In the genomic region with DNA sequence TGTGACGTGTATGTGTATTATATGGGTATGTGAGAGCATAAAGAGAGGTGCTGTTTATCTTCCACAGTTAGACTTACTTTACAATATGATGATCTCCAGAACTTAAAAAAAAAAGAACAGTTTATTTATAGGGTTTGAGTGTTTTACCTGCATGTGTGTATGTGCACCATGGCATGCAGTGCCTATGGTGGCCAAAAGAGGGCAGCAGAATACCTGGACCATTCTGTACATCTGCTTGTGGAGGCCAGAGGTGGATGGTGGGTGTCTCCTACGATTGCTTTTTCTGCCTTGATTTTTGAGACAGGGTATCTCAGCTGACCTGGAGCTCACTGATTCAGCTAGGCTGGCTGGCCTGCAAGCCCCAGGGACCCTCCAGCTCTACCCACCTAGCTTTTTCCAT, we compare ENCODE assay signal across 22 mouse cellular contexts. TPM values are rescaled to one million over a fixed set of nuclear protein-coding genes. Genes with fewer than 3 reads are reported as not detected.
DNase-seq lines count a peak whose midpoint lies in the region; ATAC-seq and TF ChIP-seq lines count a peak whose summit lies in the region.
"Had no signal": no experiment of that assay in that cellular context is flagged by ENCODE, and none has a peak within 500 bp of the region (broad histone marks: within the 10 kb centered on the region; RNA-seq: fewer than 3 reads in every experiment).

No protein-coding gene starts in this region.

- H3K36me3 ChIP-seq in intestine, postnatal 0 days (ENCODE audit: control insufficient read depth, insufficient read depth): no peaks in the 10 kb centered on the region
- no peaks in the 10 kb centered on the region for H3K36me3 ChIP-seq in intestine, embryonic 16.5 days (ENCODE audit: control insufficient read depth, insufficient read depth, low read length)
- H3K36me3 ChIP-seq in lung, embryonic 14.5 days (ENCODE audit: insufficient read depth): no peaks in the 10 kb centered on the region
- no peaks in the 10 kb centered on the region for H3K36me3 ChIP-seq in stomach, postnatal 0 days (ENCODE audit: control insufficient read depth, insufficient read depth, low read length)
- H3K36me3 ChIP-seq: hindbrain, embryonic 15.5 days; liver, embryonic 13.5 days; midbrain, embryonic 15.5 days had no signal

- no peak for ATAC-seq in intestine, postnatal 0 days
- ATAC-seq in intestine, embryonic 16.5 days: no peak
- ATAC-seq in lung, embryonic 14.5 days (ENCODE audit: insufficient read depth): no peak
- no peak for ATAC-seq in stomach, postnatal 0 days (ENCODE audit: low FRiP score, low TSS enrichment)
- ATAC-seq: midbrain, embryonic 15.5 days had no signal

- TF ChIP-seq CTCF in intestine, postnatal 0 days (IDR thresholded peaks at IDR 0.05; ENCODE audit: low read depth): peak; percentile 35
- TF ChIP-seq CTCF in lung, embryonic 14.5 days (IDR thresholded peaks at IDR 0.05; ENCODE audit: low read depth): peak; percentile 36
- peak; percentile 46 for TF ChIP-seq CTCF in stomach, postnatal 0 days (IDR thresholded peaks at IDR 0.05; ENCODE audit: low read depth)

- no peaks in the 10 kb centered on the region for H3K27me3 ChIP-seq in intestine, postnatal 0 days (replicated peaks; ENCODE audit: control insufficient read depth, insufficient read depth, low read length)
- H3K27me3 ChIP-seq in intestine, embryonic 16.5 days (replicated peaks; ENCODE audit: control insufficient read depth, insufficient read depth, low read length): no peaks in the 10 kb centered on the region
- no peaks in the 10 kb centered on the region for H3K27me3 ChIP-seq in lung, embryonic 14.5 days (ENCODE audit: insufficient read depth, low read length)
- H3K27me3 ChIP-seq in stomach, postnatal 0 days (ENCODE audit: control insufficient read depth, insufficient read depth, low read length): no peaks in the 10 kb centered on the region
- H3K27me3 ChIP-seq: hindbrain, embryonic 15.5 days; liver, embryonic 13.5 days; megakaryocyte, embryonic 14.5 days; midbrain, embryonic 15.5 days had no signal

- H3K9me3 ChIP-seq in intestine, postnatal 0 days (ENCODE audit: control insufficient read depth): no peaks in the 10 kb centered on the region
- H3K9me3 ChIP-seq in intestine, embryonic 16.5 days (ENCODE audit: control insufficient read depth, low read length): 0 out of 2 replicates have a peak, but pooled peaks cover 2% of the 10 kb centered on the region
- no peaks in the 10 kb centered on the region for H3K9me3 ChIP-seq in lung, embryonic 14.5 days (ENCODE audit: low read depth, low read length)
- H3K9me3 ChIP-seq in stomach, postnatal 0 days (ENCODE audit: control insufficient read depth, low read length): no peaks in the 10 kb centered on the region
- H3K9me3 ChIP-seq: embryonic facial prominence, embryonic 10.5 days; hindbrain, embryonic 15.5 days; liver, embryonic 13.5 days; midbrain, embryonic 15.5 days had no signal

- no peak overlapping the region for H3K4me2 ChIP-seq in intestine, postnatal 0 days (replicated peaks; ENCODE audit: low read depth)
- no peak overlapping the region for H3K4me2 ChIP-seq in intestine, embryonic 16.5 days (ENCODE audit: low read depth, low read length)
- H3K4me2 ChIP-seq in lung, embryonic 14.5 days: no peak overlapping the region
- H3K4me2 ChIP-seq in stomach, postnatal 0 days (replicated peaks; ENCODE audit: low read depth): no peak overlapping the region
- H3K4me2 ChIP-seq: hindbrain, embryonic 15.5 days; liver, embryonic 13.5 days; midbrain, embryonic 15.5 days had no signal

- TF ChIP-seq EP300 in stomach, postnatal 0 days (optimal IDR thresholded peaks at IDR 0.05): no peak

- H3K4me1 ChIP-seq in intestine, postnatal 0 days (replicated peaks; ENCODE audit: control insufficient read depth, insufficient read depth, low read length): no peaks in the 10 kb centered on the region
- no peaks in the 10 kb centered on the region for H3K4me1 ChIP-seq in intestine, embryonic 16.5 days (ENCODE audit: control insufficient read depth, insufficient read depth, low read length)
- no peaks in the 10 kb centered on the region for H3K4me1 ChIP-seq in lung, embryonic 14.5 days (ENCODE audit: insufficient read depth)
- no peaks in the 10 kb centered on the region for H3K4me1 ChIP-seq in stomach, postnatal 0 days (replicated peaks; ENCODE audit: control insufficient read depth, insufficient read depth)
- H3K4me1 ChIP-seq: hindbrain, embryonic 15.5 days; liver, embryonic 13.5 days; megakaryocyte, embryonic 14.5 days; midbrain, embryonic 15.5 days had no signal

- H3K9ac ChIP-seq in intestine, postnatal 0 days (ENCODE audit: low read depth, low read length): no peak overlapping the region
- no peak overlapping the region for H3K9ac ChIP-seq in intestine, embryonic 16.5 days (ENCODE audit: low read depth, low read length)
- H3K9ac ChIP-seq in lung, embryonic 14.5 days: no peak overlapping the region
- H3K9ac ChIP-seq in stomach, postnatal 0 days (ENCODE audit: low read length): no peak overlapping the region
- H3K9ac ChIP-seq: hindbrain, embryonic 15.5 days; liver, embryonic 13.5 days; midbrain, embryonic 15.5 days had no signal

- H3K27ac ChIP-seq in intestine, postnatal 0 days (ENCODE audit: low read depth, low read length): no peak overlapping the region
- H3K27ac ChIP-seq in intestine, embryonic 16.5 days (ENCODE audit: low read length): no peak overlapping the region
- no peak overlapping the region for H3K27ac ChIP-seq in lung, embryonic 14.5 days (ENCODE audit: low read depth)
- H3K27ac ChIP-seq in stomach, postnatal 0 days (replicated peaks): no peak overlapping the region
- H3K27ac ChIP-seq: embryonic facial prominence, embryonic 10.5 days; hindbrain, embryonic 15.5 days; left cerebral cortex, adult 2 months; liver, embryonic 13.5 days; midbrain, embryonic 15.5 days had no signal

- 96% methylated on average over 2 of the region's 2 CpGs for WGBS in intestine, postnatal 0 days
- WGBS in intestine, embryonic 16.5 days: 89% methylated on average over 2 of the region's 2 CpGs
- WGBS in lung, embryonic 14.5 days: 90% methylated on average over 2 of the region's 2 CpGs
- 96% methylated on average over 2 of the region's 2 CpGs for WGBS in stomach, postnatal 0 days

- no peak overlapping the region for H3K4me3 ChIP-seq in intestine, postnatal 0 days (ENCODE audit: low read depth, low read length)
- H3K4me3 ChIP-seq in intestine, embryonic 16.5 days (ENCODE audit: low read length): no peak overlapping the region
- H3K4me3 ChIP-seq in lung, embryonic 14.5 days (ENCODE audit: low read depth, low read length): no peak overlapping the region
- H3K4me3 ChIP-seq in stomach, postnatal 0 days (ENCODE audit: low read depth, low read length): no peak overlapping the region
- H3K4me3 ChIP-seq: embryonic facial prominence, embryonic 10.5 days; hindbrain, embryonic 15.5 days; left cerebral cortex, adult 2 months; liver, embryonic 13.5 days; megakaryocyte, embryonic 14.5 days; midbrain, embryonic 15.5 days had no signal

- DNase-seq in lung, embryonic 14.5 days: no peak
- no peak for DNase-seq in lung, postnatal 25 days (ENCODE audit: low spot score)
- peak; percentile 45 for DNase-seq in ES-CJ7 (ENCODE audit: low read depth, low spot score)
- no peak for DNase-seq in stomach, postnatal 0 days (ENCODE audit: low spot score)
- DNase-seq in adrenal gland, postnatal 4 days (ENCODE audit: low spot score in 2 of 2): no peak
- DNase-seq: cerebellum, adult 8-10 months; heart, adult 11 months; heart, postnatal 36 days; kidney, adult 18-20 months; kidney, postnatal 14 days; left cerebral cortex, postnatal 4 days; liver, embryonic 13.5 days; lung, postnatal 14 days; right cerebral cortex, postnatal 4 days; thymus, postnatal 25 days had no signal

RNA-seq across cellular contexts. Expression of gene Cyp39a1, which starts 57.3 kb away (rescaled TPM):
- polyA plus RNA-seq in intestine, postnatal 0 days (2015; fragmentation: Nextera tagmentation; extraction: Ambion mirVana): 5.7 and 6.8 TPM in 2 replicates
- 13.2 and 15.1 TPM in 2 replicates for polyA plus RNA-seq in intestine, embryonic 16.5 days (2015; fragmentation: Nextera tagmentation; extraction: Ambion mirVana)
- polyA plus RNA-seq in lung, embryonic 14.5 days (2014; fragmentation: Nextera tagmentation; extraction: Ambion mirVana): 30.5 and 32.2 TPM in 2 replicates
- 14.0 and 14.4 TPM in 2 replicates for polyA plus RNA-seq in stomach, postnatal 0 days (2015; fragmentation: Nextera tagmentation; extraction: Ambion mirVana)
- 1 to 10 TPM; 8.6 to 10.0 TPM for total RNA-seq in adrenal gland, postnatal 4 days (2021)

RNA-seq across cellular contexts. Expression of gene Slc25a27, which starts 57.5 kb away (rescaled TPM):
- 2.9 and 3.2 TPM in 2 replicates for polyA plus RNA-seq in intestine, postnatal 0 days (2015; fragmentation: Nextera tagmentation; extraction: Ambion mirVana)
- 9.6 and 10.4 TPM in 2 replicates for polyA plus RNA-seq in intestine, embryonic 16.5 days (2015; fragmentation: Nextera tagmentation; extraction: Ambion mirVana)
- 15.0 and 16.0 TPM in 2 replicates for polyA plus RNA-seq in lung, embryonic 14.5 days (2014; fragmentation: Nextera tagmentation; extraction: Ambion mirVana)
- 5.9 and 7.5 TPM in 2 replicates for polyA plus RNA-seq in stomach, postnatal 0 days (2015; fragmentation: Nextera tagmentation; extraction: Ambion mirVana)
- total RNA-seq in adrenal gland, postnatal 4 days (2021): 10 to 100 TPM in 1 of 2 experiments, 1 to 10 TPM in 1; 9.8 to 13.5 TPM
